Mouse (Mus musculus): ENCODE results near the gene Gm21764.
"Not testable (repeated sequence)": the region's sequence is repeated elsewhere in the genome, so short reads cannot be mapped to it uniquely, and the experiment has no call there.

- not testable (repeated sequence) for TF ChIP-seq CTCF, POLR2A (IDR thresholded peaks at IDR 0.05; ENCODE audit: extremely low read depth, insufficient read depth, low read length)
Observed at GRCm38 (mm10) chrY:18088816-18089215, 27.2 kb upstream of the Gm21764 start, which contains the start of gene Ssty1.
